Mouse (Mus musculus): ENCODE data around the gene Phactr4.
A peak's percentile ranks its signal among the peaks of the same experiment; 100 is the strongest.

- TF ChIP-seq USF1 (IDR thresholded peaks at IDR 0.05; ENCODE audit: low read depth): no peak
- TF ChIP-seq CTCF (IDR thresholded peaks at IDR 0.05; ENCODE audit: control insufficient read depth, insufficient read depth, insufficient read length): no peak
- peak; percentile 51 for TF ChIP-seq MAX (IDR thresholded peaks at IDR 0.05)
- no peak for TF ChIP-seq MYOG (IDR thresholded peaks at IDR 0.05; ENCODE audit: control insufficient read depth, extremely low read depth, insufficient read length)
- TF ChIP-seq CEBPB (IDR thresholded peaks at IDR 0.05; ENCODE audit: low read depth): no peak
- no peak for TF ChIP-seq MYOD1 (IDR thresholded peaks at IDR 0.05; ENCODE audit: control insufficient read depth, insufficient read length, low read depth)
These were observed 68.8 kb downstream of the Phactr4 start, which contains the start of gene Rcc1 for GRCm38 (mm10) chr4:132353481-132353885.
